Mouse (Mus musculus): Measurements from ENCODE around the gene Mycs. TPM values are rescaled to one million over a fixed set of nuclear protein-coding genes. Genes with fewer than 3 reads are reported as not detected.

Gene Mycs
- polyA plus RNA-seq (2014; fragmentation: Nextera tagmentation; extraction: Ambion mirVana): not detected in 2 replicates

DNA sequence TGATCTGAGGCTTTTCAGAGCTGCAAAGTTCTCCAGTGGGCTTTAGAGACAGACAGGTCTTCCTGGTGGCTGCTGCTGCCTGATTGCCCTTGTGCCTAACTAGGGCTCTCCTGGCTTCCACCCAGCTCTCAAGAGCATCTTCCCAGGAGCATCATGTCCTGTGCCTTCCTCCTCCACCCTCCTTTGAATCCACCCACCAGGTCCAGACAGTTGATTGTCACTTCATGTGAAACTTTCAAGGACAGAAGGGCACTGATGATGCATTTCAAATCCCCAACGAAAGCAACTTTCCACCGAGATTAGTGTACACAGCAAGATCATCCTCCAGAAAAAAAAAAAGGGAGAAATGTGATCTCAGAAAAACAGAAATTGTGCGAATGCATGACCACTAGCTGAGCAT lies at the start of gene Mycs:
TSS of gene Mycs (minus strand) at position 101 of the 400 bp plus-strand sequence.
- no peak for ATAC-seq (ENCODE audit: low FRiP score, low TSS enrichment)
- no peak within 1 kb of the TSS for H3K9ac ChIP-seq (ENCODE audit: low read depth, low read length)
- peak within 1 kb of the TSS; percentile 10; the same call in 1 of the 2 replicates for H3K4me2 ChIP-seq (replicated peaks; ENCODE audit: low read depth, low read length)
- no peak within 1 kb of the TSS for H3K27ac ChIP-seq (ENCODE audit: low read depth, low read length)
- no peaks in the 10 kb centered on the region for H3K36me3 ChIP-seq (ENCODE audit: control insufficient read depth, insufficient read depth, low read length)
- H3K4me1 ChIP-seq (ENCODE audit: control insufficient read depth, insufficient read depth, low read length): no peaks in the 10 kb centered on the region
- WGBS: 82% methylated on average over 3 of the region's 3 CpGs
- H3K27me3 ChIP-seq (ENCODE audit: control insufficient read depth, insufficient read depth, low read length): peaks cover 7% of the 10 kb centered on the region
- no peak within 1 kb of the TSS; the same call in 1 of the 2 replicates for H3K4me3 ChIP-seq (ENCODE audit: low read length)
- no peaks in the 10 kb centered on the region for H3K9me3 ChIP-seq (ENCODE audit: control insufficient read depth, low read length)

GRCm38 (mm10) chrX:5468022-5468421 lies 1.0 kb downstream of the Mycs start:
- no peak for ATAC-seq (ENCODE audit: low FRiP score, low TSS enrichment)
- Histone ChIP-seq H3K9ac (ENCODE audit: low read depth, low read length) (no peak overlapping the region), H3K4me1 (ENCODE audit: control insufficient read depth, insufficient read depth, low read length) (no peaks in the 10 kb centered on the region), H3K4me2 (replicated peaks; ENCODE audit: low read depth, low read length) (peak overlapping the region; percentile 10; the same call in 1 of the 2 replicates), H3K36me3 (ENCODE audit: control insufficient read depth, insufficient read depth, low read length) (no peaks in the 10 kb centered on the region), H3K4me3 (ENCODE audit: low read length) (no peak overlapping the region; the same call in 1 of the 2 replicates), H3K9me3 (ENCODE audit: control insufficient read depth, low read length) (no peaks in the 10 kb centered on the region), H3K27me3 (ENCODE audit: control insufficient read depth, insufficient read depth, low read length) (peaks cover 7% of the 10 kb centered on the region), H3K27ac (ENCODE audit: low read depth, low read length) (no peak overlapping the region)
- 30% methylated on average over 24 of the region's 24 CpGs for WGBS

Other genes with a start within 250 kb of the Mycs start
- gene Btbd35f7, start 199.8 kb upstream of the Mycs start, polyA plus RNA-seq (2014; fragmentation: Nextera tagmentation; extraction: Ambion mirVana): not detected in 2 replicates

All from kidney, embryonic 14.5 days (tissue).